Mouse (Mus musculus) hindbrain, embryonic 12.5 days (tissue): ENCODE data around the gene Smpd4. TPM values are rescaled to one million over a fixed set of nuclear protein-coding genes. Genes with fewer than 3 reads are reported as not detected.

Experiments used
- ATAC-seq: fragments of 200-750 bp; cut with Nextera tagmentation; 2 replicates; pipeline ENCODE4 v1.8.0; 2017; ENCODE audit warnings: moderate TSS enrichment; ENCODE audit not compliant: low FRiP score
- H3K27ac ChIP-seq: fragments of 300-500 bp; sonication (generic); 2 replicates; pipeline ENCODE4 v1.5.1; 2016; ENCODE audit warnings: mild to moderate bottlenecking
- H3K27me3 ChIP-seq: fragments of 300-500 bp; sonication (generic); 2 replicates; pipeline ENCODE4 v1.6.1; 2016; ENCODE audit warnings: mild to moderate bottlenecking
- H3K36me3 ChIP-seq: fragments of 300-500 bp; sonication (generic); 2 replicates; pipeline ENCODE4 v1.6.1; 2016; ENCODE audit warnings: mild to moderate bottlenecking
- H3K4me1 ChIP-seq: fragments of 300-500 bp; sonication (generic); 2 replicates; pipeline ENCODE4 v1.6.1; 2016
- H3K4me2 ChIP-seq: fragments of 300-500 bp; sonication (generic); replicated peaks from 2 replicates; pipeline ENCODE4 v1.6.1; 2016; ENCODE audit warnings: mild to moderate bottlenecking
- H3K4me3 ChIP-seq: fragments of 300-500 bp; sonication (generic); 2 replicates; pipeline ENCODE4 v1.5.1; 2016; ENCODE audit warnings: mild to moderate bottlenecking
- H3K9ac ChIP-seq: fragments of 300-500 bp; sonication (generic); 2 replicates; pipeline ENCODE4 v1.6.1; 2016; ENCODE audit warnings: mild to moderate bottlenecking, moderate library complexity
- H3K9me3 ChIP-seq: fragments of 300-500 bp; sonication (generic); replicated peaks from 2 replicates; pipeline ENCODE4 v1.6.1; 2016; ENCODE audit warnings: mild to moderate bottlenecking
- WGBS: fragments of 180-500 bp; shearing (Covaris S2); methylation state at CpG from one replicate; pipeline ENCODE4 v1.1.7; 2016; 5-methylcytosine and 5-hydroxymethylcytosine counted together
- polyA plus RNA-seq: library from polyadenylated mRNA; unstranded; fragments of >200 nt; fragmentation: Nextera tagmentation; extraction: Ambion mirVana; gene quantifications from 2 replicates; pipeline ENCODE4 v1.2.1, GENCODE M21; 2016

Gene Smpd4
- polyA plus RNA-seq, 1 experiment from 2014 or later, result 37.0 TPM

DNA sequence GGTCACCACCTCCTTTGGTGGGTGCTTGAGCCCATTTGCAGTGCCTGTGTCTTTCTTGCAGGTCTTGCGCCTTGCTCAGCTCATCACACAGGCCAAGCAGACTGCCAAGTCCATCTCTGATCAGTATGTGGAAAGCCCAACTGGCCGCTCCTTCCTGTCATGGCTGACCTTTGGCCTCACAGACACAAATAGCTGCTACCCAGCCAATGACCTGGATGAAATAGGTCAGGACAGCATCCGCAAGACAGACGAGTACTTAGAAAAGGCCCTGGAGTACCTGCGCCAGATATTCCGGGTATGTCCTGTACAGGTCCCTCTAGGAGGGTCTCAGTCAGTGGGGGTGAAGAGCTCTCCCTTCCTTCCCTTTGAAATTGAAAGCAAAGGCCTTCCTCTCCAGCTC is 22.1 kb downstream of the Smpd4 start:
- peaks cover 65% of the 10 kb centered on the region for H3K36me3 ChIP-seq
- H3K4me3 ChIP-seq, result no peak overlapping the region
- H3K27me3 ChIP-seq, result no peaks in the 10 kb centered on the region
- WGBS, result 81% methylated on average over 6 of the region's 6 CpGs
- no peak overlapping the region for H3K9ac ChIP-seq
- no peak for ATAC-seq
- H3K4me1 ChIP-seq, result 0 out of 2 replicates have a peak, but pooled peaks cover 3% of the 10 kb centered on the region
- H3K4me2 ChIP-seq, result no peak overlapping the region
- no peak overlapping the region for H3K27ac ChIP-seq
- H3K9me3 ChIP-seq, result no peaks in the 10 kb centered on the region

GRCm38 (mm10) chr16:17642311-17642710 is 23.2 kb downstream of the Smpd4 start:
- 94% methylated on average over 8 of the region's 8 CpGs for WGBS
- 0 out of 2 replicates have a peak overlapping the region, but pooled peaks have one; percentile 8 for H3K27ac ChIP-seq
- peaks cover 11% of the 10 kb centered on the region for H3K4me1 ChIP-seq
- no peaks in the 10 kb centered on the region for H3K27me3 ChIP-seq
- no peak overlapping the region for H3K9ac ChIP-seq
- no peak overlapping the region for H3K4me2 ChIP-seq
- peaks cover 65% of the 10 kb centered on the region for H3K36me3 ChIP-seq
- H3K4me3 ChIP-seq, result no peak overlapping the region
- no peak for ATAC-seq
- H3K9me3 ChIP-seq, result no peaks in the 10 kb centered on the region

DNA sequence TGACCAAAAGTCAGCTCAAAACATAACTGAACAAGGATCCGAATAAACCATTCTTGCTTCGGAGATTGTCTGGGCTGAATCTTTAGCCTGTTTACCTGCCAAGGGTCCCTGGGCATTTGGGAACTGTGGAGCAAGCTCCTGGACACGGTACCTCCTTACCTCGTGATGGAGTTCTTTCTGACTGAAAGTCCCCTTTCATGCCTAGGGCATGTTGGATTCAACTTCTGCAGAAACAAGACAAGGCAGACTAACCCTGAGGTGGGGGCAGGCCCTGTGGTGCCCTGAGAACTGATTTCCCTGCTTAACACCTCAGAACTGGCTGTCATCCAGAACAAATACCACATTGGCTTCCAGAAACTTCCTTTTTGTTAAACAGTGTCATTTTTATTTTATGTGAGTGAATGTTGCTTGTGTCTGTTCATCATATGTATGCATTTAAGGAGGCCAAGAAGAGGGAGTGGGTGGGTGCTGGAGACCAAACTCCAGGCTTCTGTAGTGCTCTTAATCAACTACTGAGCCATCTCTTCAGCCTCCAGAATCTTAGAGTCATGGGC is 24.4 kb downstream of the Smpd4 start:
- no peak overlapping the region for H3K27ac ChIP-seq
- H3K4me3 ChIP-seq, result no peak overlapping the region
- no peaks in the 10 kb centered on the region for H3K9me3 ChIP-seq
- WGBS, result 90% methylated on average over 4 of the region's 4 CpGs
- H3K27me3 ChIP-seq, result no peaks in the 10 kb centered on the region
- H3K4me1 ChIP-seq, result peaks cover 11% of the 10 kb centered on the region
- no peak for ATAC-seq
- H3K36me3 ChIP-seq, result peaks cover 56% of the 10 kb centered on the region
- H3K9ac ChIP-seq, result no peak overlapping the region
- H3K4me2 ChIP-seq, result no peak overlapping the region

GRCm38 (mm10) chr16:17646310-17647114 is 27.4 kb downstream of the Smpd4 start, which contains the start of gene Ccdc74a:
Ccdc74a (plus strand) TSS chr16:17646470.
- Histone ChIP-seq H3K36me3 (peaks cover 51% of the 10 kb centered on the region), H3K27ac (peak within 1 kb of the TSS; percentile 40; the same call in 1 of the 2 replicates), H3K4me2 (peak within 1 kb of the TSS; percentile 96), H3K9ac (peak within 1 kb of the TSS; percentile 71), H3K4me3 (peak within 1 kb of the TSS; percentile 55), H3K27me3 (no peaks in the 10 kb centered on the region), H3K9me3 (no peaks in the 10 kb centered on the region), H3K4me1 (peaks cover 11% of the 10 kb centered on the region)
- peak; percentile 94 for ATAC-seq
- 3% methylated on average over 64 of the region's 65 CpGs for WGBS

DNA sequence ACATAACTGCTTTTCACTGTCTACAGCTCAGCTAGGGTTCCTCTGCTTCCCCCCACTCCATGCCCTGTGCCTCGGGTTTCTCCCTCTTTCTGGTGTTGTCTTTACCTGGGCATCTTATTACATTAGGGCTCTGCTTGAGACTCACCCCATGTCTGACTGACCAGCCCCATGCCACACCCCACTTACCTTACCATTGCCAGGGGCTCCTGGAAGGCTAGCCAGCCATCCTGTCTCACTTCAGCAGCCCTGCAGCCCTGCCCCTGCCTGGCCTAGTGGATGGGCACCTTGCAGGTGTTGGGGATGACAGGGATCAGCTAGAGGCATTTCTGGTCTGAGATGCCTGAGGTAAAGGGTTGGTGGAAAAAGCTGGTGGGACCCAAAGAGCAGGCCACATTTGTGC is 28.0 kb downstream of the Smpd4 start:
- ATAC-seq, result no peak
- H3K9me3 ChIP-seq, result no peaks in the 10 kb centered on the region
- H3K4me2 ChIP-seq, result peak overlapping the region; percentile 96
- no peak overlapping the region for H3K27ac ChIP-seq
- H3K4me3 ChIP-seq, result peak overlapping the region; percentile 55
- H3K27me3 ChIP-seq, result no peaks in the 10 kb centered on the region
- 26% methylated on average over 1 of the region's 1 CpGs for WGBS
- H3K36me3 ChIP-seq, result peaks cover 53% of the 10 kb centered on the region
- peak overlapping the region; percentile 71 for H3K9ac ChIP-seq
- peaks cover 11% of the 10 kb centered on the region for H3K4me1 ChIP-seq

DNA sequence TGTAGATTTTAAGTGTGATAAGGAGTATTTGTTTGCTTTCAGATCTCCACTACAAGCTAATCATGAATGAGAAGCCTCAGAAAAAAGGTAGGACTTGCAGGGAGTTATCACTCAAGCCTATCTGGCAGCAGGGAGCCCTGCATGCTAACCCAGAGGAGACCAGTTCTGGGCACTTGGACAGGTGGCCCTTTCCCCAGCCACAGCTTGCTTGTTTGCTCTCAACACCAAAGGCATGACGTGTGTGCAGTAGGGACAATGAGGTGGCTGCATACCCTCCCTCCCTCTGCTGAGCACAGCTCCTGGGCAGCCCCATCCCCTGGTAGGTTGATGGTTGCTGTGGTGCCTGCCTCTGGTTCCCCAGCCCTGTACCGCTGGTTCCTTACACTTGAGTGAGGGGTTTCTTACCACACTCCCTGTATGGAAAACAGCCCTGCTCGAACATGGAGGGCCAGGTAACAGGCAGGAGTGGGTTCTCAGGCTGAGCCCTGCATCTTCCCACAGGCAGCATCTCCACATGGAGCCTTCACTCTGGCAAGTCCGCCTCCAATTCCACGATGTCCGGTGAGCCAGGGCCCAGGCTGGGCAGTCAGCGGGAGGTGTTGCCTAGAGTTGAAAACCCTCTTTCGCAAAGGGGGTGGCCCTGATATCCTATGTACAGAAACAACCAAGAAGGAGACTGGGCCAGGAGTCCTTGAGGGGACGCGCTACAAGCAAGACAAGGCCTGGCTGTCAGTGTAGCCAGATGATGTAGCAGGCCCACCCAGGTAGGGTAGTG is 28.6 kb downstream of the Smpd4 start:
- WGBS, result 83% methylated on average over 10 of the region's 10 CpGs
- no peak overlapping the region for H3K4me2 ChIP-seq
- no peak for ATAC-seq
- H3K4me1 ChIP-seq, result peaks cover 11% of the 10 kb centered on the region
- no peak overlapping the region for H3K9ac ChIP-seq
- no peak overlapping the region for H3K27ac ChIP-seq
- no peaks in the 10 kb centered on the region for H3K27me3 ChIP-seq
- peaks cover 53% of the 10 kb centered on the region for H3K36me3 ChIP-seq
- H3K4me3 ChIP-seq, result no peak overlapping the region
- H3K9me3 ChIP-seq, result no peaks in the 10 kb centered on the region

GRCm38 (mm10) chr16:17649925-17650605 is 30.9 kb downstream of the Smpd4 start:
- Histone ChIP-seq H3K36me3 (peaks cover 63% of the 10 kb centered on the region), H3K27me3 (no peaks in the 10 kb centered on the region), H3K4me2 (no peak overlapping the region), H3K9ac (no peak overlapping the region), H3K4me3 (no peak overlapping the region), H3K4me1 (peaks cover 11% of the 10 kb centered on the region), H3K9me3 (no peaks in the 10 kb centered on the region), H3K27ac (no peak overlapping the region)
- ATAC-seq, result no peak
- WGBS, result 88% methylated on average over 16 of the region's 16 CpGs

DNA sequence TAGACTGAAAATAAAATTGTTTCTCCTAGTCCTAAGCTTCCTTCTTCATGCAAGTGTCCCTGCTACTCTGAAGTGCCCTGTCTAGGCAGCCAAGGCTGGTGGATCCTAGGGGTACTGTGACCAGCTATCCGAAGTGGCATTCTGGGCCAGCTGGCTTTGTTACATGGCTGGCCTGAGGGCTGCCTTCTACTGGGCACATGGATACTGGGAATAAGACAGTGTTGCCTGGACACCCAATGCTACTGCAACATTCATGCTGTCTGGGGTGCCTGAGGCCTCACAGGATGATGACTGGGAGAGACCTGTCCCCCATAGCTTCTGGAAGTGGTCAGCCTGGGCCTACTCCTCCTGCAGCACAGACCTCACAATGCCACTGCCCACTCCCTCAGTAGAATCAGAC is 31.6 kb downstream of the Smpd4 start:
- Histone ChIP-seq H3K27me3 (no peaks in the 10 kb centered on the region), H3K36me3 (peaks cover 70% of the 10 kb centered on the region), H3K4me3 (no peak overlapping the region), H3K9me3 (no peaks in the 10 kb centered on the region), H3K9ac (no peak overlapping the region), H3K4me1 (peaks cover 11% of the 10 kb centered on the region), H3K4me2 (no peak overlapping the region), H3K27ac (no peak overlapping the region)
- no peak for ATAC-seq
- WGBS, result 95% methylated on average over 1 of the region's 1 CpGs

DNA sequence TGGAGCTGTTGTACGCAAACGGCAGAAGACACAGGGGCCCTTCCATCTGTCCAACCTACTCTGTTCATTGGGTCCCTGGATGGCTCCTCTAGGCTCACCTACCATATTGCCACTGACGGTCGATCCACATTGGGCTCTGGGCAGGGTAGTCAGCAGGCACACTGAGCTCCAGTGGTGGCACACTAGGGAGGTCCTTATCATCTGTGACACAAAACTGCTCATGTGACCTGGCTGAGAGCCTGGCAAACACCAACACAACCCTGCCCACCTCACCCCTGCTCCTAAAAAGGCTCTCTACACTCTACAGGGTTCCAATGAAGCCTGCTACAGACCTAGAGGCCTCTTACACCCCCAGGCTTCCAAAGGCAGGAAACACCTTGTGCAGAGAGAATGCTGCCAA is 33.5 kb downstream of the Smpd4 start:
- no peaks in the 10 kb centered on the region for H3K27me3 ChIP-seq
- no peaks in the 10 kb centered on the region for H3K9me3 ChIP-seq
- H3K36me3 ChIP-seq, result peaks cover 82% of the 10 kb centered on the region
- H3K4me1 ChIP-seq, result no peaks in the 10 kb centered on the region
- no peak overlapping the region for H3K4me2 ChIP-seq
- no peak overlapping the region for H3K27ac ChIP-seq
- no peak for ATAC-seq
- H3K9ac ChIP-seq, result no peak overlapping the region
- WGBS, result 96% methylated on average over 4 of the region's 4 CpGs
- no peak overlapping the region for H3K4me3 ChIP-seq

- no peak overlapping the region for H3K4me2 ChIP-seq
- no peaks in the 10 kb centered on the region for H3K27me3 ChIP-seq
- no peaks in the 10 kb centered on the region for H3K4me1 ChIP-seq
- 95% methylated on average over 5 of the region's 5 CpGs for WGBS
- H3K9me3 ChIP-seq, result no peaks in the 10 kb centered on the region
- peaks cover 89% of the 10 kb centered on the region for H3K36me3 ChIP-seq
- H3K27ac ChIP-seq, result no peak overlapping the region
- no peak overlapping the region for H3K4me3 ChIP-seq
- no peak overlapping the region for H3K9ac ChIP-seq
- ATAC-seq, result no peak
Observed at GRCm38 (mm10) chr16:17653601-17654000, 34.4 kb downstream of the Smpd4 start.

GRCm38 (mm10) chr16:17654188-17654795 is 35.1 kb downstream of the Smpd4 start:
- Histone ChIP-seq H3K27ac (no peak overlapping the region), H3K9me3 (no peaks in the 10 kb centered on the region), H3K27me3 (no peaks in the 10 kb centered on the region), H3K4me2 (no peak overlapping the region), H3K4me1 (no peaks in the 10 kb centered on the region), H3K4me3 (no peak overlapping the region), H3K36me3 (peaks cover 90% of the 10 kb centered on the region), H3K9ac (no peak overlapping the region)
- whole genome bisulfite sequencing, result 91% methylated on average over 4 of the region's 4 CpGs
- no peak for ATAC-seq
